In genomic region chr11:97530961-97531360, GRCm38 (mm10) we compare ENCODE assay signal across 19 mouse cellular contexts. TPM values are rescaled to one million over a fixed set of nuclear protein-coding genes. Genes with fewer than 3 reads are reported as not detected.
DNase-seq lines count a peak whose midpoint lies in the region; ATAC-seq and TF ChIP-seq lines count a peak whose summit lies in the region.
"Had no signal": no experiment of that assay in that cellular context is flagged by ENCODE, and none has a peak within 500 bp of the region (broad histone marks: within the 10 kb centered on the region; RNA-seq: fewer than 3 reads in every experiment).

No protein-coding gene starts in this region.

- intact Hi-C loops in left cerebral cortex, adult 2 months (cut with DNase I) = loop anchor here (1.0 kb wide), 2 partner anchors 26 to 91 kb away; no protein-coding TSS in a partner anchor

- peak overlapping the region; percentile 25; the same call in 1 of the 2 replicates for H3K9ac ChIP-seq in forebrain, embryonic 14.5 days (ENCODE audit: low read length)
- H3K9ac ChIP-seq in neural tube, embryonic 13.5 days = 0 out of 2 replicates have a peak overlapping the region, but pooled peaks have one; percentile 9
- H3K9ac ChIP-seq in neural tube, embryonic 15.5 days (replicated peaks) = no peak overlapping the region
- H3K9ac ChIP-seq: embryonic facial prominence, embryonic 15.5 days; heart, embryonic 13.5 days; hindbrain, embryonic 15.5 days; limb, embryonic 15.5 days; liver, embryonic 15.5 days; lung, embryonic 15.5 days had no signal

- no peaks in the 10 kb centered on the region for H3K9me3 ChIP-seq in forebrain, embryonic 14.5 days (replicated peaks; ENCODE audit: control insufficient read depth, low read length)
- no peaks in the 10 kb centered on the region for H3K9me3 ChIP-seq in forebrain, embryonic 10.5 days
- no peaks in the 10 kb centered on the region for H3K9me3 ChIP-seq in neural tube, embryonic 13.5 days
- H3K9me3 ChIP-seq in neural tube, embryonic 15.5 days (replicated peaks) = no peaks in the 10 kb centered on the region
- H3K9me3 ChIP-seq: embryonic facial prominence, embryonic 15.5 days; heart, embryonic 13.5 days; hindbrain, embryonic 15.5 days; limb, embryonic 15.5 days; liver, embryonic 15.5 days; lung, embryonic 15.5 days; megakaryocyte, embryonic 14.5 days had no signal

- H3K27ac ChIP-seq in forebrain, embryonic 14.5 days (ENCODE audit: low read depth, low read length) = no peak overlapping the region
- no peak overlapping the region for H3K27ac ChIP-seq in forebrain, embryonic 10.5 days
- H3K27ac ChIP-seq in left cerebral cortex, adult 2 months = peak overlapping the region; percentile 51; the same call in 1 of the 2 replicates
- H3K27ac ChIP-seq in neural tube, embryonic 13.5 days (replicated peaks) = no peak overlapping the region
- no peak overlapping the region for H3K27ac ChIP-seq in neural tube, embryonic 15.5 days (replicated peaks)
- H3K27ac ChIP-seq: embryonic facial prominence, embryonic 15.5 days; heart, embryonic 13.5 days; limb, embryonic 15.5 days; liver, embryonic 15.5 days; lung, embryonic 15.5 days had no signal

- peaks cover 77% of the 10 kb centered on the region for H3K36me3 ChIP-seq in forebrain, embryonic 14.5 days (ENCODE audit: control insufficient read depth, insufficient read depth, low read length)
- H3K36me3 ChIP-seq in forebrain, embryonic 10.5 days (replicated peaks) = peaks cover 15% of the 10 kb centered on the region
- peaks cover 40% of the 10 kb centered on the region for H3K36me3 ChIP-seq in neural tube, embryonic 13.5 days
- H3K36me3 ChIP-seq in neural tube, embryonic 15.5 days = peaks cover 28% of the 10 kb centered on the region
- H3K36me3 ChIP-seq: embryonic facial prominence, embryonic 15.5 days; heart, embryonic 13.5 days; limb, embryonic 15.5 days; liver, embryonic 15.5 days; lung, embryonic 15.5 days had no signal

- ATAC-seq in cerebellum, adult (ENCODE audit: insufficient number of reproducible peaks, low FRiP score, low TSS enrichment) = no peak
- no peak for ATAC-seq in forebrain, embryonic 14.5 days
- no peak for ATAC-seq in neural tube, embryonic 13.5 days (ENCODE audit: low read depth)
- ATAC-seq in neural tube, embryonic 15.5 days (ENCODE audit: low FRiP score) = no peak

- peaks cover 38% of the 10 kb centered on the region for H3K27me3 ChIP-seq in forebrain, embryonic 14.5 days (replicated peaks; ENCODE audit: control insufficient read depth, insufficient read depth, low read length)
- H3K27me3 ChIP-seq in forebrain, embryonic 10.5 days (ENCODE audit: poor library complexity, severe bottlenecking) = peaks cover 63% of the 10 kb centered on the region
- peaks cover 48% of the 10 kb centered on the region for H3K27me3 ChIP-seq in neural tube, embryonic 13.5 days
- H3K27me3 ChIP-seq in neural tube, embryonic 15.5 days (replicated peaks) = peaks cover 36% of the 10 kb centered on the region

- no peak overlapping the region for H3K4me2 ChIP-seq in forebrain, embryonic 14.5 days (ENCODE audit: low read length)
- no peak overlapping the region for H3K4me2 ChIP-seq in neural tube, embryonic 13.5 days
- H3K4me2 ChIP-seq in neural tube, embryonic 15.5 days = no peak overlapping the region

- DNase-seq in cerebellum, adult 11 months = peak; percentile 35
- no peak for DNase-seq in forebrain, embryonic 14.5 days (ENCODE audit: low spot score)
- DNase-seq in forebrain, embryonic 10.5 days (ENCODE audit: extremely low spot score, low spot score) = no peak
- DNase-seq in left cerebral cortex, adult 2 months (ENCODE audit: extremely low spot score in 1 of 2, low spot score in 2 of 2) = no peak
- no peak for DNase-seq in left cerebral cortex, adult 18-20 months (ENCODE audit: low spot score in 2 of 2)

- TF ChIP-seq CTCF in left cerebral cortex, adult 2 months (IDR thresholded peaks at IDR 0.05) = no peak

- H3K4me1 ChIP-seq in forebrain, embryonic 14.5 days (ENCODE audit: control insufficient read depth, insufficient read depth, low read length) = peaks cover 13% of the 10 kb centered on the region
- H3K4me1 ChIP-seq in forebrain, embryonic 10.5 days = peaks cover 57% of the 10 kb centered on the region
- peaks cover 30% of the 10 kb centered on the region for H3K4me1 ChIP-seq in neural tube, embryonic 13.5 days (replicated peaks)
- H3K4me1 ChIP-seq in neural tube, embryonic 15.5 days = peaks cover 23% of the 10 kb centered on the region

- H3K4me3 ChIP-seq in forebrain, embryonic 14.5 days (ENCODE audit: low read depth, low read length) = no peak overlapping the region
- H3K4me3 ChIP-seq in forebrain, embryonic 10.5 days = no peak overlapping the region; the same call in 1 of the 2 replicates
- no peak overlapping the region for H3K4me3 ChIP-seq in left cerebral cortex, adult 2 months
- no peak overlapping the region for H3K4me3 ChIP-seq in neural tube, embryonic 13.5 days
- no peak overlapping the region for H3K4me3 ChIP-seq in neural tube, embryonic 15.5 days (replicated peaks)
- H3K4me3 ChIP-seq: hindbrain, embryonic 15.5 days; lung, embryonic 15.5 days had no signal

- 59% methylated on average over 5 of the region's 5 CpGs for WGBS in forebrain, embryonic 14.5 days
- 67% methylated on average over 5 of the region's 5 CpGs for WGBS in forebrain, embryonic 10.5 days
- 66% methylated on average over 5 of the region's 5 CpGs for WGBS in neural tube, embryonic 13.5 days
- WGBS in neural tube, embryonic 15.5 days = 59% methylated on average over 5 of the region's 5 CpGs

RNA-seq across cellular contexts. Expression of gene 4933428G20Rik, which starts 30.8 kb away (rescaled TPM):
- polyA plus RNA-seq in forebrain, embryonic 14.5 days (2014; fragmentation: Nextera tagmentation; extraction: Ambion mirVana) = 0.40 TPM in 1 of 2 replicates, not detected in the other
- 0.30 and 0.41 TPM in 2 replicates for polyA plus RNA-seq in forebrain, embryonic 10.5 days (2016; fragmentation: Nextera tagmentation; extraction: Ambion mirVana)
- total RNA-seq in left cerebral cortex, adult 2 months (2021) = not detected
- not detected for total RNA-seq in left cerebral cortex, adult 18-20 months (2021)
- polyA plus RNA-seq in neural tube, embryonic 13.5 days (2015; fragmentation: Nextera tagmentation; extraction: Ambion mirVana) = 0.81 and 1.1 TPM in 2 replicates
- 1.2 and 1.4 TPM in 2 replicates for polyA plus RNA-seq in neural tube, embryonic 15.5 days (2015; fragmentation: Nextera tagmentation; extraction: Ambion mirVana)
- total RNA-seq: gastrocnemius, postnatal 25 days; heart, adult 18-20 months; heart, postnatal 14 days; layer of hippocampus, postnatal 36 days had no signal

RNA-seq across cellular contexts. Expression of gene Srcin1, which starts 45.0 kb away (rescaled TPM):
- 5.6 and 6.4 TPM in 2 replicates for polyA plus RNA-seq in forebrain, embryonic 14.5 days (2014; fragmentation: Nextera tagmentation; extraction: Ambion mirVana)
- 0.91 and 1.1 TPM in 2 replicates for polyA plus RNA-seq in forebrain, embryonic 10.5 days (2016; fragmentation: Nextera tagmentation; extraction: Ambion mirVana)
- total RNA-seq in left cerebral cortex, adult 2 months (2021) = 100 to 1,000 TPM; 308 to 318 TPM
- total RNA-seq in left cerebral cortex, adult 18-20 months (2021) = 100 to 1,000 TPM; 246 to 287 TPM
- polyA plus RNA-seq in neural tube, embryonic 13.5 days (2015; fragmentation: Nextera tagmentation; extraction: Ambion mirVana) = 5.7 and 7.0 TPM in 2 replicates
- 7.2 and 10.5 TPM in 2 replicates for polyA plus RNA-seq in neural tube, embryonic 15.5 days (2015; fragmentation: Nextera tagmentation; extraction: Ambion mirVana)
- polyA plus RNA-seq: liver, embryonic 15.5 days had no signal
